Mouse (Mus musculus) intestine, embryonic 16.5 days (tissue): ENCODE results near the gene Ugt1a10. TPM values are rescaled to one million over a fixed set of nuclear protein-coding genes. Genes with fewer than 3 reads are reported as not detected.
"Not testable (repeated sequence)": the region's sequence is repeated elsewhere in the genome, so short reads cannot be mapped to it uniquely, and the experiment has no call there.

ENCODE experiments used
- ATAC-seq: fragments of 200-750 bp; cut with Nextera tagmentation; 2 replicates; pipeline ENCODE4 v1.8.0; 2017; ENCODE audit warnings: moderate TSS enrichment, moderate library complexity
- H3K27ac ChIP-seq: fragments of 300-500 bp; sonication (generic); 2 replicates; pipeline ENCODE4 v1.5.1; 2014; ENCODE audit warnings: mild to moderate bottlenecking, low read length
- H3K27me3 ChIP-seq: fragments of 300-500 bp; sonication (generic); replicated peaks from 2 replicates; pipeline ENCODE4 v1.6.1; 2014; ENCODE audit warnings: low read length, control low read depth, mixed read lengths; ENCODE audit not compliant: control insufficient read depth, insufficient read depth
- H3K36me3 ChIP-seq: fragments of 300-500 bp; sonication (generic); 2 replicates; pipeline ENCODE4 v1.6.1; 2014; ENCODE audit warnings: low read length, control low read depth; ENCODE audit not compliant: control insufficient read depth, insufficient read depth
- H3K4me1 ChIP-seq: fragments of 300-500 bp; sonication (generic); 2 replicates; pipeline ENCODE4 v1.6.1; 2014; ENCODE audit warnings: low read length, control low read depth, mixed read lengths; ENCODE audit not compliant: control insufficient read depth, insufficient read depth
- H3K4me2 ChIP-seq: fragments of 300-500 bp; sonication (generic); 2 replicates; pipeline ENCODE4 v1.6.1; 2014; ENCODE audit warnings: low read depth, low read length, control low read depth
- H3K4me3 ChIP-seq: fragments of 300-500 bp; sonication (generic); 2 replicates; pipeline ENCODE4 v1.5.1; 2014; ENCODE audit warnings: mild to moderate bottlenecking, low read length
- H3K9ac ChIP-seq: fragments of 300-500 bp; sonication (generic); 2 replicates; pipeline ENCODE4 v1.6.1; 2014; ENCODE audit warnings: low read depth, low read length
- H3K9me3 ChIP-seq: fragments of 300-500 bp; sonication (generic); 2 replicates; pipeline ENCODE4 v1.6.1; 2016; ENCODE audit warnings: low read length, control low read depth; ENCODE audit not compliant: control insufficient read depth
- WGBS: fragments of 180-500 bp; shearing (Covaris S2); extraction: QIAGEN DNeasy Blood & Tissue Kit; methylation state at CpG from one replicate; pipeline ENCODE4 v1.1.7; 2014; 5-methylcytosine and 5-hydroxymethylcytosine counted together
- polyA plus RNA-seq: library from polyadenylated mRNA; unstranded; fragments of >200 nt; fragmentation: Nextera tagmentation; extraction: Ambion mirVana; gene quantifications from 2 replicates; pipeline ENCODE4 v1.2.1, GENCODE M21; 2015

Ugt1a10 gene
- polyA plus RNA-seq, 1 experiment from 2014 or later: not detected

DNA sequence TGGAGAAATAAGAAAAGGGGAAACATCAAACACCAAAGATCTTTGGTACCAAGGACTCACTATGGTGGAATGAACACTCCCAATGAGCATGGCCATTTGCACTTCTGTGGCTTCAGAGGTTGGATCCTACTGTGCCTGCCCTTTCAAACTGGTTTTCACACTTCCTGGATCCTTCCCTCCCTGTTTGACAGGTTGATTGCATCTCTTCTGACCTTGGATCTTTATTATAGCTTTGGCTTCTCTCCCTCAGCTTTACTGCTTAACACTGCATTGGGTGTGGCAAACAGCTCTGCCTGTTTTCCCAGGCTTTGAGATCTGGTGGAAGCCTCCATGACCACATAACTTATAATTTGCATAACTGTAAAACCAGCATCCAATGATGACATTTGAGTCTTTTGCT lies 165.1 kb downstream of the Ugt1a10 start:
- no peak overlapping the region for H3K9ac ChIP-seq
- no peak for ATAC-seq
- no peaks in the 10 kb centered on the region for H3K4me1 ChIP-seq
- no peak overlapping the region for H3K27ac ChIP-seq
- peaks cover 19% of the 10 kb centered on the region for H3K9me3 ChIP-seq
- no peaks in the 10 kb centered on the region for H3K36me3 ChIP-seq
- no peak overlapping the region for H3K4me3 ChIP-seq
- no peak overlapping the region for H3K4me2 ChIP-seq
- H3K27me3 ChIP-seq: no peaks in the 10 kb centered on the region

DNA sequence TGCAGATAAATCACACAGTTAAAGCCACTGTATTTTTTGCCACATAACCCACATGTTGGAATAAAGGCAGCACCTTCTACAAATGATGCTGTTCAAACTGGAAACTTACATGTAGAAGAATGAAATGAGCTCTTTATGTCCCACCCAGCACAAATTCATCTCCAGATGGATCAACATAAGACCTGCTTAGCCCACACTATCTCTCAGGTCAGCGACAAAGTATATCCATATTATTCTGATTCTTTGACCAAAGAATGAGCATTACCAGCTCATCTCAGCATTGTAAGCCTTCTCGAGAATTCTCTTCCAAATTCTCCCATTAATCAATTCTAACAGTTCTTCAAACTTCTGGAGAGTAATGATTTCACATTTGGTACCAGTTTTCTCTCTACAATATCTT lies 167.0 kb downstream of the Ugt1a10 start:
- Histone ChIP-seq H3K27ac (no peak overlapping the region), H3K9me3 (peaks cover 15% of the 10 kb centered on the region), H3K4me2 (no peak overlapping the region), H3K4me1 (no peaks in the 10 kb centered on the region), H3K4me3 (no peak overlapping the region), H3K9ac (no peak overlapping the region), H3K36me3 (no peaks in the 10 kb centered on the region), H3K27me3 (no peaks in the 10 kb centered on the region)
- 51% methylated on average over 2 of the region's 2 CpGs for WGBS
- no peak for ATAC-seq

DNA sequence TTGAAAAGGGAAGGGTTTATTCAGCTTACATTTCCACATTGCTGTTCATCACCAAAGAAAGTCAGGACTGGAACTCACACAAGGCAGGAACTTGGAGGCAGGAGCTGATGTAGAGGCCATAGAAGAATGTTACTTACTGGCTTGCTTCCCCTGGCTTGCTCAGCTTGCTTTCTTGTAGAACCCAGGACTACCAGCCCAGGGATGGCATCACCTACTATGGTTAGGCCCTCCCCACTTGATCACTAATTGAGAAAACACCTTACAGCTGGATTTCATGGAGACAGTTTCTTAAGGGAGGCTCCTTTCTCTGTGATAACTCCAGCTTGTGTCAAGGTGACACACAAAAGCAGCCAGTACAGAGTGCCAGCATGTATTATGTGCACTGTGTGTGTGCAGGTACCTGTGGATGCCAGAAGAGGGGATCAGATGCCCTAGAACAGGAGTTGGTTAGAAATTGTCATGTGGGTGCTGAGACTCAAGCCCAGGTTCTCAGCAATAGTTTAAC lies 167.9 kb downstream of the Ugt1a10 start:
- ATAC-seq, H3K27ac ChIP-seq, H3K9ac ChIP-seq, H3K36me3 ChIP-seq, H3K27me3 ChIP-seq, H3K4me1 ChIP-seq, H3K4me2 ChIP-seq, H3K4me3 ChIP-seq: not testable (repeated sequence)
- H3K9me3 ChIP-seq: peaks cover 16% of the 10 kb centered on the region

DNA sequence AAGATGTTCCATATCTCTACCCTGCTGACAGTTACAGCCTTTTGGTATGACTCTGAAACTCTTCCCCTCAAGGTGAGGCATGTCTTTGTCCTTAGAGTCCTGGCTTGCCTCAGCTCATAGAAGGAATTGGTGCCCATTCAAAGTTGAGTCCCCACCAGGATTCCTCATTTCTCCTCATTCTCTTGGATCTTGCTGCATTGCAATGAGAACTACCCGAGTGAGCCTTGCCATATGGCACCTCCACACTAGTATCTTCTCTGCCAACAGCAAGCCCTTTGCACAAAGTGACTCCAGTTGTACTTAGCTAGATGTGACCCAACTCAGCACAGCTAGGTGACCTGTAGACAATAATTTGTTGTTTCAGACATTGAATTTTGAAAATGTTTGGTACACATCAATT lies 168.4 kb downstream of the Ugt1a10 start:
- H3K4me3 ChIP-seq: no peak overlapping the region
- H3K9me3 ChIP-seq: peaks cover 21% of the 10 kb centered on the region
- no peaks in the 10 kb centered on the region for H3K27me3 ChIP-seq
- ATAC-seq: no peak
- no peaks in the 10 kb centered on the region for H3K36me3 ChIP-seq
- no peak overlapping the region for H3K9ac ChIP-seq
- no peaks in the 10 kb centered on the region for H3K4me1 ChIP-seq
- no peak overlapping the region for H3K27ac ChIP-seq
- 50% methylated on average over 1 of the region's 1 CpGs for WGBS
- no peak overlapping the region for H3K4me2 ChIP-seq

DNA sequence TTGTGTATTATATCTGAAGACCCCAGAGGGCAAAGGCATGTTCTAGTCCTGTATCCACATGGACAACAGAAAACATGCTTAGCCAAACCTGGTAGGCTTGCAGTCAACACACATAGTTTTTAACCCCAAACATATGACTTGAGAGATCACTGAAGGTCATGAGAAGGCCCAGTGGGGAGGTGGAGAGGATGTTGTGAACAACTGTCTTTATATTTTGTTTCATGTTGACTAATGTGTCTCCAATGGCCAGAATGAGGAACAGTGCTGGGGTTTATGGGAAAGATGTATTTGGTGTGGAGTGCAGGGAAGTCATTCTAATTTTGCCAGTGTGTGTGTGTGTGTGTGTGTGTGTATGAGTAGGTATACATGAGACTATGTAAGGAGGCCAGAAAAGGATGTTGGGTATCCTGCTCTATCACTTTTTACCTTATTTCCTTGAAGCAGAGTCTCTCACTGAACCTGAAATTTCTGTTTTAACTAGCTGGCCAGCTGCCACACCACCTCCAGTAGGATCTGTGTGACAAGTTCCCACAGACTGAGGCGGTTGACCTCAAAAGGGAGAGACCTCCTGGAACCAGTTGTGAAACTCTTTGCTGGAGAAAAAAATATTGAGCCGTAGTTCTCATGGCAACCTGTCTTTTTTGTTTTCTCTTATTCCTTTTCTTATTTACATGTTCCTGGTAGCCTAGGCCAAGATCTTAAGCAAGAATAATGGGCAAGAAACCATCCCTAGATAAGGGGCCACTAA lies 169.0 kb downstream of the Ugt1a10 start:
- H3K27ac ChIP-seq: no peak overlapping the region
- no peak overlapping the region for H3K4me2 ChIP-seq
- 70% methylated on average over 2 of the region's 2 CpGs for WGBS
- ATAC-seq: no peak
- H3K36me3 ChIP-seq: no peaks in the 10 kb centered on the region
- H3K27me3 ChIP-seq: no peaks in the 10 kb centered on the region
- no peak overlapping the region for H3K9ac ChIP-seq
- no peak overlapping the region for H3K4me3 ChIP-seq
- no peaks in the 10 kb centered on the region for H3K4me1 ChIP-seq
- H3K9me3 ChIP-seq: peaks cover 25% of the 10 kb centered on the region

DNA sequence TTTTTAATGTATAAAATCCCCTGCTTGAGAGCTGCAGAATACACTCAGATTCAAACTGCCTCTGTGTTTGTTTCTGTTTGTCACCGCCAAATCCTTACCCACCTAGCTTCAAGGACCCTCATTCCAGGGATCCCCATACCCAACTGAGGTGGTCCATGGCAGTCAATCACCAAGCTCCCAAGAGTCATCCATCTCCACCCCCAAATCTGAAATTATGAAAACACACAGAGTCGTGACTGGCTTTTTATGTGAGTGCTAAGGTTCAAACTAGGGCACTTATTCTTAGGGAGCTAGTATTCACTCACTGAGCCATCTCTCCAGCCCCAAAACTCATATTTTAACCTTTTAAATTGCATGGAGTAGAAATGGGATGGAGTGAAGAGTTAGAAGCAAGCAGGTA lies 170.1 kb downstream of the Ugt1a10 start:
- not testable (repeated sequence) for H3K27ac ChIP-seq, ATAC-seq, H3K4me2 ChIP-seq, H3K4me1 ChIP-seq, H3K27me3 ChIP-seq, H3K9ac ChIP-seq, H3K4me3 ChIP-seq, H3K36me3 ChIP-seq
- H3K9me3 ChIP-seq: peaks cover 35% of the 10 kb centered on the region
- 41% methylated on average over 2 of the region's 2 CpGs for WGBS

DNA sequence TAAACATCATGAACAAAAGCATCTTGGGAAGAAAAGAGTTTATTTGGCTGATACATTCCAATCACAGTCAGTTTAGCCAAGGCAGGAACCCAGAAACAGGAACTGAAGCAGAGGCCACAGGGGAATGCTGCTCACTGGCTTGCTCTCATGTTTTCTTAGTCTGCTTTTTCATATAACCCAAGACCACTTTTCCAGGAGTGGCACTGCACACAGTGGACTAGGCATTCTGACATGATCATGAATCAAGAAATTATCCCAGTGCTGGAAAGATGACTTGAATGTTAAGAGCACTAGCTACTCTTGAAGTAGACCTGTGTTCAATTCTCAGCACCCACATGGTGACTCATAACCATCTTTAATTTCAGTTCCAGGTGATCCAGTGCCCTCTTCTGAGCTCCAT lies 170.6 kb downstream of the Ugt1a10 start:
- Histone ChIP-seq H3K9ac (no peak overlapping the region), H3K4me3 (no peak overlapping the region), H3K9me3 (peaks cover 40% of the 10 kb centered on the region), H3K36me3 (no peaks in the 10 kb centered on the region), H3K27ac (no peak overlapping the region), H3K4me2 (no peak overlapping the region), H3K4me1 (no peaks in the 10 kb centered on the region), H3K27me3 (no peaks in the 10 kb centered on the region)
- ATAC-seq: no peak

DNA sequence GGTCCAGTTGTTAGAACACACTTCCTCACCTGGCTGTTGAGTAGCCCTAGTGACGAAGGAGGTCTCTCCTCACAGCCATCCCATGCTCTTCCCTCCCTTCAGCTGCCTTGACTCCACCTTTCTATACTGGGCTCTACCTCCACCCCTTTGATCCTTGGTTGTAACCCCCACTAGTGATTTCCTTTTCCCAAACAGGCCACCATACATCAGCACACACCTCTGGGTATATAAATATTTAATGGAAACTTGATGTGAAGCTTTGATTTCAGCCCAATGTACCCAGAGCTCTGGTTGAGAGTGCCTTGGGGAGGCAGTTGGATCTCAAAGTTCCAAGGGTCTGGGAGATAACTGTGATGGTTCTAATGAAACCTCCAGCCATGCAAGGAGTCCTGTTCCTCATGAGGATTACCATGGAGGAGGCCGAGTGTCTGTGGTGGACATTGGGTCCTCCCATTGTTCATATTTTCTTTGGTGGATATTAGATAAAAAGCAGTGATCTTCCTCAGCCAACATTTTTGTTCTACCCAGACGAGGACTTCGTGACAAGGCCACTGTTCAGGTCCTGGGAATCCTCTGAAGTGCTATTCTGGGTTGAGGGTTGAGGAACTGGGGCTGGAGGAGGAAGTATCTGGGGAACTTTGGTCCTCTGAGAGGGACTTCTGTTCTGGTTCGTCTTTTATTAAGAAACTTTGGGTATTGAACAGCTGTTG lies 171.6 kb downstream of the Ugt1a10 start, which contains the start of gene Mroh2a:
TSS of gene Mroh2a (plus strand) at position 317 of the 710 bp plus-strand sequence.
- H3K27ac ChIP-seq: no peak within 1 kb of the TSS
- H3K4me2 ChIP-seq: no peak within 1 kb of the TSS
- H3K27me3 ChIP-seq: no peaks in the 10 kb centered on the region
- ATAC-seq: no peak
- H3K9ac ChIP-seq: no peak within 1 kb of the TSS
- 49% methylated on average over 5 of the region's 5 CpGs for WGBS
- no peaks in the 10 kb centered on the region for H3K36me3 ChIP-seq
- H3K4me1 ChIP-seq: no peaks in the 10 kb centered on the region
- H3K4me3 ChIP-seq: no peak within 1 kb of the TSS
- H3K9me3 ChIP-seq: peaks cover 51% of the 10 kb centered on the region

DNA sequence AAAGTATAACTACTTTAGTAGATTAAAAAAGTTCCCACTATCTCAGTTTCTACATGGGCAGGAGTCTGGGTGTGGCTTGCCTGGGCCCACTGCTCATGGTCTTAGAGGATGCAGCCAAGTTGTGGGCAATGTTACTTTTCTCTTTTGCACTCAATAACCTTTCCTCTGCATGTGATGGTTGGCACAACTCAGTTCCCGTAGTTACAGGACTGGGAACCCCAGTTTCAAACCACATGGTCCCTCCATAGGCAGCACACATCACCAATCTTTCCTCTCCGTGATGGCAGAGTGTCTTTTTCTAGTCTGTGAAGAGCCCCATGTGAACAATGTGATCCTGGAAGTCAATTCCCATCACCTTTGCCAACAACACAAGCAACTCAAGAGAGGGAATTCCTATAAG lies 172.3 kb downstream of the Ugt1a10 start:
- no peak overlapping the region for H3K4me2 ChIP-seq
- H3K36me3 ChIP-seq: no peaks in the 10 kb centered on the region
- no peaks in the 10 kb centered on the region for H3K27me3 ChIP-seq
- H3K4me3 ChIP-seq: no peak overlapping the region
- H3K27ac ChIP-seq: no peak overlapping the region
- peaks cover 52% of the 10 kb centered on the region for H3K9me3 ChIP-seq
- ATAC-seq: no peak
- 63% methylated on average over 2 of the region's 2 CpGs for WGBS
- no peak overlapping the region for H3K9ac ChIP-seq
- H3K4me1 ChIP-seq: no peaks in the 10 kb centered on the region
